Mouse (Mus musculus) right cerebral cortex, postnatal 14 days (tissue): ENCODE results near the gene Rufy1.
A peak's percentile ranks its signal among the peaks of the same experiment; 100 is the strongest.
"Not testable (repeated sequence)": the region's sequence is repeated elsewhere in the genome, so short reads cannot be mapped to it uniquely, and the experiment has no call there.

Experiments
- DNase-seq: peaks from one replicate; pipeline ENCODE4 v3.0.0; 2022

Rufy1 gene

GRCm38 (mm10) chr11:50377892-50378684, 52.8 kb downstream of the Rufy1 start:
- DNase-seq, result peak; percentile 86

GRCm38 (mm10) chr11:50376911-50377891, 53.7 kb downstream of the Rufy1 start, which contains the start of gene Hnrnph1:
Hnrnph1 (plus strand) TSS chr11:50376990.
- peak; percentile 99 for DNase-seq

- DNase-seq, result no peak
Measured at GRCm38 (mm10) chr11:50376156-50376790, 54.7 kb downstream of the Rufy1 start.

- DNase-seq, result no peak
Measured at GRCm38 (mm10) chr11:50375421-50375820, 55.5 kb downstream of the Rufy1 start.

GRCm38 (mm10) chr11:50374286-50375015, 56.5 kb downstream of the Rufy1 start:
- no peak for DNase-seq

GRCm38 (mm10) chr11:50373621-50374020, 57.3 kb downstream of the Rufy1 start:
- DNase-seq, result no peak

- DNase-seq, result no peak
Measured at GRCm38 (mm10) chr11:50373086-50373485, 57.8 kb downstream of the Rufy1 start.

GRCm38 (mm10) chr11:50371911-50372310, 59.0 kb downstream of the Rufy1 start:
- no peak for DNase-seq

- peak; percentile 62 for DNase-seq
Measured at GRCm38 (mm10) chr11:50371399-50371841, 59.5 kb downstream of the Rufy1 start.

- no peak for DNase-seq
Measured at GRCm38 (mm10) chr11:50370969-50371368, 60.0 kb downstream of the Rufy1 start.

- no peak for DNase-seq
Measured at GRCm38 (mm10) chr11:50369360-50369911, 61.5 kb downstream of the Rufy1 start.

- DNase-seq, result no peak
Measured at GRCm38 (mm10) chr11:50367531-50367930, 63.4 kb downstream of the Rufy1 start.

- no peak for DNase-seq
Measured at GRCm38 (mm10) chr11:50365322-50365721, 65.6 kb downstream of the Rufy1 start.

- DNase-seq, result peak; percentile 76
Measured at GRCm38 (mm10) chr11:50364548-50364947, 66.4 kb downstream of the Rufy1 start.

GRCm38 (mm10) chr11:50361282-50361681, 69.6 kb downstream of the Rufy1 start:
- not testable (repeated sequence) for DNase-seq

GRCm38 (mm10) chr11:50358950-50359861, 71.7 kb downstream of the Rufy1 start:
- DNase-seq, result peak; percentile 74

- no peak for DNase-seq
Measured at GRCm38 (mm10) chr11:50355395-50355794, 75.5 kb downstream of the Rufy1 start.

GRCm38 (mm10) chr11:50354851-50355250, 76.1 kb downstream of the Rufy1 start:
- no peak for DNase-seq

GRCm38 (mm10) chr11:50354162-50354561, 76.8 kb downstream of the Rufy1 start, which contains the start of gene Cby3:
Cby3 (plus strand) TSS chr11:50354462.
- no peak for DNase-seq

GRCm38 (mm10) chr11:50352177-50352576, 78.7 kb downstream of the Rufy1 start:
- no peak for DNase-seq
